Mouse (Mus musculus) limb, embryonic 10.5 days (tissue): ENCODE data around the gene Ttc21a. TPM values are rescaled to one million over a fixed set of nuclear protein-coding genes. Genes with fewer than 3 reads are reported as not detected.

Experiments
- DNase-seq: peaks from one replicate; pipeline ENCODE4 v3.0.0-alpha.2; 2017; ENCODE audit warnings: low spot score
- H3K27ac ChIP-seq: fragments of 300-500 bp; sonication (generic); 2 replicates; pipeline ENCODE4 v1.5.1; 2016; ENCODE audit warnings: mild to moderate bottlenecking
- H3K27me3 ChIP-seq: fragments of 300-500 bp; sonication (generic); 2 replicates; pipeline ENCODE4 v1.6.1; 2016; ENCODE audit warnings: low read depth, mild to moderate bottlenecking; ENCODE audit not compliant: poor library complexity, severe bottlenecking
- H3K36me3 ChIP-seq: fragments of 300-500 bp; sonication (generic); 2 replicates; pipeline ENCODE4 v1.6.1; 2016; ENCODE audit warnings: mild to moderate bottlenecking, moderate library complexity
- H3K4me1 ChIP-seq: fragments of 300-500 bp; sonication (generic); 2 replicates; pipeline ENCODE4 v1.6.1; 2016
- H3K4me3 ChIP-seq: fragments of 300-500 bp; sonication (generic); 2 replicates; pipeline ENCODE4 v1.5.1; 2016; ENCODE audit warnings: mild to moderate bottlenecking, moderate library complexity
- H3K9me3 ChIP-seq: fragments of 300-500 bp; sonication (generic); replicated peaks from 2 replicates; pipeline ENCODE4 v1.6.1; 2016; ENCODE audit warnings: mild to moderate bottlenecking
- WGBS: fragments of 180-500 bp; shearing (Covaris S2); methylation state at CpG from one replicate; pipeline ENCODE4 v1.1.7; 2016; 5-methylcytosine and 5-hydroxymethylcytosine counted together
- polyA plus RNA-seq: library from polyadenylated mRNA; unstranded; fragments of >200 nt; fragmentation: Nextera tagmentation; extraction: Ambion mirVana; gene quantifications from 2 replicates; pipeline ENCODE4 v1.2.1, GENCODE M21; 2016

The Ttc21a gene
- polyA plus RNA-seq, 1 experiment from 2014 or later, result 0.43 TPM

GRCm38 (mm10) chr9:119972582-119972981 lies 35.2 kb downstream of the Ttc21a start:
- 92% methylated on average over 12 of the region's 12 CpGs for WGBS
- Histone ChIP-seq H3K9me3 (no peaks in the 10 kb centered on the region), H3K4me3 (no peak overlapping the region), H3K4me1 (peaks cover 24% of the 10 kb centered on the region), H3K27me3 (no peaks in the 10 kb centered on the region), H3K27ac (no peak overlapping the region), H3K36me3 (peaks cover 41% of the 10 kb centered on the region)
- DNase-seq, result no peak

GRCm38 (mm10) chr9:119973281-119973680 lies 35.9 kb downstream of the Ttc21a start:
- Histone ChIP-seq H3K27me3 (no peaks in the 10 kb centered on the region), H3K4me3 (no peak overlapping the region), H3K4me1 (peaks cover 30% of the 10 kb centered on the region), H3K36me3 (peaks cover 41% of the 10 kb centered on the region), H3K9me3 (no peaks in the 10 kb centered on the region), H3K27ac (no peak overlapping the region)
- WGBS, result 95% methylated on average over 23 of the region's 23 CpGs
- no peak for DNase-seq

- peaks cover 38% of the 10 kb centered on the region for H3K4me1 ChIP-seq
- H3K36me3 ChIP-seq, result peaks cover 41% of the 10 kb centered on the region
- H3K27me3 ChIP-seq, result no peaks in the 10 kb centered on the region
- DNase-seq, result no peak
- no peak overlapping the region for H3K27ac ChIP-seq
- WGBS, result 90% methylated on average over 27 of the region's 27 CpGs
- H3K4me3 ChIP-seq, result no peak overlapping the region
- no peaks in the 10 kb centered on the region for H3K9me3 ChIP-seq
Measured at GRCm38 (mm10) chr9:119973869-119974520, 36.6 kb downstream of the Ttc21a start.

- Histone ChIP-seq H3K27me3 (no peaks in the 10 kb centered on the region), H3K4me3 (no peak overlapping the region), H3K36me3 (peaks cover 41% of the 10 kb centered on the region), H3K4me1 (peaks cover 44% of the 10 kb centered on the region), H3K9me3 (no peaks in the 10 kb centered on the region), H3K27ac (no peak overlapping the region)
- DNase-seq, result no peak
- 83% methylated on average over 5 of the region's 5 CpGs for WGBS
Measured at GRCm38 (mm10) chr9:119974609-119975008, 37.2 kb downstream of the Ttc21a start.

GRCm38 (mm10) chr9:119975286-119975685 lies 37.9 kb downstream of the Ttc21a start:
- DNase-seq, result no peak
- Histone ChIP-seq H3K4me1 (peaks cover 47% of the 10 kb centered on the region), H3K27me3 (no peaks in the 10 kb centered on the region), H3K4me3 (no peak overlapping the region), H3K27ac (no peak overlapping the region), H3K9me3 (no peaks in the 10 kb centered on the region), H3K36me3 (peaks cover 41% of the 10 kb centered on the region)
- 96% methylated on average over 4 of the region's 4 CpGs for WGBS

GRCm38 (mm10) chr9:119976704-119977556 lies 39.5 kb downstream of the Ttc21a start:
- H3K27ac ChIP-seq, result peak overlapping the region; percentile 67
- no peak for DNase-seq
- H3K9me3 ChIP-seq, result no peaks in the 10 kb centered on the region
- no peaks in the 10 kb centered on the region for H3K27me3 ChIP-seq
- H3K4me3 ChIP-seq, result no peak overlapping the region
- H3K4me1 ChIP-seq, result peaks cover 56% of the 10 kb centered on the region
- 55% methylated on average over 17 of the region's 17 CpGs for WGBS
- peaks cover 34% of the 10 kb centered on the region for H3K36me3 ChIP-seq

- H3K4me1 ChIP-seq, result peaks cover 63% of the 10 kb centered on the region
- H3K4me3 ChIP-seq, result no peak overlapping the region
- no peaks in the 10 kb centered on the region for H3K9me3 ChIP-seq
- WGBS, result 55% methylated on average over 5 of the region's 5 CpGs
- no peak for DNase-seq
- H3K36me3 ChIP-seq, result peaks cover 27% of the 10 kb centered on the region
- no peaks in the 10 kb centered on the region for H3K27me3 ChIP-seq
- peak overlapping the region; percentile 67 for H3K27ac ChIP-seq
Measured at GRCm38 (mm10) chr9:119977557-119978060, 40.2 kb downstream of the Ttc21a start.

GRCm38 (mm10) chr9:119978151-119978810 lies 40.9 kb downstream of the Ttc21a start:
- H3K27ac ChIP-seq, result peak overlapping the region; percentile 67
- H3K4me3 ChIP-seq, result no peak overlapping the region
- 67% methylated on average over 9 of the region's 9 CpGs for WGBS
- peaks cover 70% of the 10 kb centered on the region for H3K4me1 ChIP-seq
- no peaks in the 10 kb centered on the region for H3K27me3 ChIP-seq
- no peak for DNase-seq
- peaks cover 20% of the 10 kb centered on the region for H3K36me3 ChIP-seq
- no peaks in the 10 kb centered on the region for H3K9me3 ChIP-seq

- 83% methylated on average over 6 of the region's 6 CpGs for WGBS
- Histone ChIP-seq H3K4me3 (no peak overlapping the region), H3K9me3 (no peaks in the 10 kb centered on the region), H3K4me1 (peaks cover 76% of the 10 kb centered on the region), H3K27ac (peak overlapping the region; percentile 67), H3K36me3 (peaks cover 14% of the 10 kb centered on the region), H3K27me3 (no peaks in the 10 kb centered on the region)
- DNase-seq, result no peak
Measured at GRCm38 (mm10) chr9:119978811-119979441, 41.5 kb downstream of the Ttc21a start.

GRCm38 (mm10) chr9:119979749-119980148 lies 42.3 kb downstream of the Ttc21a start:
- DNase-seq, result no peak
- 60% methylated on average over 2 of the region's 2 CpGs for WGBS
- H3K4me1 ChIP-seq, result peaks cover 84% of the 10 kb centered on the region
- no peaks in the 10 kb centered on the region for H3K27me3 ChIP-seq
- H3K4me3 ChIP-seq, result no peak overlapping the region
- no peaks in the 10 kb centered on the region for H3K9me3 ChIP-seq
- peaks cover 5% of the 10 kb centered on the region for H3K36me3 ChIP-seq
- H3K27ac ChIP-seq, result peak overlapping the region; percentile 67

- Histone ChIP-seq H3K27me3 (no peaks in the 10 kb centered on the region), H3K4me1 (peaks cover 89% of the 10 kb centered on the region), H3K36me3 (no peaks in the 10 kb centered on the region; the same call in 1 of the 2 replicates), H3K27ac (peak overlapping the region; percentile 93), H3K4me3 (peak overlapping the region; percentile 73), H3K9me3 (no peaks in the 10 kb centered on the region)
- DNase-seq, result peak; percentile 45
- 6% methylated on average over 4 of the region's 4 CpGs for WGBS
Measured at GRCm38 (mm10) chr9:119980770-119981182, 43.4 kb downstream of the Ttc21a start.
